Comparison of ENCODE assay signal across 8 mouse cellular contexts in the genomic region with DNA sequence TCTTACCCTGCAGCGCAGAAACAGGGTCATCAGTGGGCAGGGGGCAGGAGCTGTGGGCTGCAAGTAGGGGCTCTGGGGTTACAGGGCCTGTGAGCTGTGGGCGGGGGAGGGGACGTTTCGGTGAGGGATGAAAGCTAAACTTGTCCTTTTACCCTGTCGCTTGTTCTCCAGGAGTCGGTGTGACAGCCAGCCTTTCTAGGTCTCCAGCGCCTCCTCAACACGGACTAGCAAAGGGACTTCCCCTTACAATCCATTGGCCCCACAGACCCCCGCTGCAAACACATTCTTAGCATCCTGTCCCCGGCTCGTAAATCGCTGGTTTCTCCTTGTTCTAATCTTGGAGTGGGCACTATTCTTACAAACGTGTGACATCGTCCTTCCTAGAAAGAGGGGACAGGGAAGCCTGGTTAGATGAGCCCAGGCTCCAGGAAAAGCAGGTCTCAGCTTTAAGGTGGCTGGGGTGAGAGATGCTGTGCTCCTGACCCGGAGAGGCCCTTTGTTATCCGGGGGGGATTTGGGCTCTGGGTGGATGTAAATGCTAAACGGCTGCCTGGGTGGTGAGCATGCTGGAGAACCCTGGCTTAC. TPM values are rescaled to one million over a fixed set of nuclear protein-coding genes. Genes with fewer than 3 reads are reported as not detected.
DNase-seq lines count a peak whose midpoint lies in the region; ATAC-seq lines count a peak whose summit lies in the region.

No protein-coding gene starts in this region.

- H3K36me3 ChIP-seq in heart, embryonic 12.5 days: no peaks in the 10 kb centered on the region
- H3K36me3 ChIP-seq in limb, embryonic 11.5 days (ENCODE audit: control insufficient read depth, insufficient read depth, low read length): no peaks in the 10 kb centered on the region

- H3K4me2 ChIP-seq in heart, embryonic 12.5 days: peak overlapping the region; percentile 58
- H3K4me2 ChIP-seq in limb, embryonic 11.5 days (ENCODE audit: low read depth, severe bottlenecking): peak overlapping the region; percentile 34

- H3K4me1 ChIP-seq in heart, embryonic 12.5 days (replicated peaks): peaks cover 67% of the 10 kb centered on the region
- peaks cover 57% of the 10 kb centered on the region for H3K4me1 ChIP-seq in limb, embryonic 11.5 days (ENCODE audit: control insufficient read depth, insufficient read depth, low read length)

- WGBS in heart, embryonic 12.5 days: 4% methylated on average over 17 of the region's 17 CpGs
- WGBS in limb, embryonic 11.5 days: 2% methylated on average over 17 of the region's 17 CpGs

- no peaks in the 10 kb centered on the region for H3K27me3 ChIP-seq in heart, embryonic 12.5 days (replicated peaks)
- H3K27me3 ChIP-seq in limb, embryonic 11.5 days (ENCODE audit: control insufficient read depth, insufficient read depth, low read length): no peaks in the 10 kb centered on the region

- ATAC-seq in heart, embryonic 12.5 days (ENCODE audit: insufficient number of reproducible peaks, low FRiP score): peak; percentile 0; the same call in 1 of the 2 replicates
- ATAC-seq in limb, embryonic 11.5 days (ENCODE audit: insufficient number of reproducible peaks, low FRiP score, low TSS enrichment, low read depth): no peak; the same call in 1 of the 2 replicates

- peak overlapping the region; percentile 45 for H3K9ac ChIP-seq in heart, embryonic 12.5 days
- peak overlapping the region; percentile 49 for H3K9ac ChIP-seq in limb, embryonic 11.5 days (ENCODE audit: low read length)

- peak overlapping the region; percentile 24; the same call in 1 of the 2 replicates for H3K4me3 ChIP-seq in heart, embryonic 12.5 days
- 0 out of 2 replicates have a peak overlapping the region, but pooled peaks have one; percentile 7 for H3K4me3 ChIP-seq in limb, embryonic 11.5 days (ENCODE audit: low read depth, low read length)

- no peaks in the 10 kb centered on the region for H3K9me3 ChIP-seq in heart, embryonic 12.5 days (replicated peaks)
- no peaks in the 10 kb centered on the region for H3K9me3 ChIP-seq in limb, embryonic 11.5 days (ENCODE audit: control insufficient read depth, low read length)

- DNase-seq in cerebellum, adult 11-12 months: peak; percentile 64
- DNase-seq in cerebellum, postnatal 4 days (ENCODE audit: low spot score in 2 of 2): no peak
- DNase-seq in thymus, postnatal 14 days: peak; percentile 44
- no peak for DNase-seq in thymus, adult 18-20 months
- peak; percentile 67 for DNase-seq in limb, embryonic 11.5 days (ENCODE audit: low spot score)
- peak; percentile 50 for DNase-seq in naive thymus-derived CD4-positive, alpha-beta T cell, adult 2 months (ENCODE audit: low read depth)
- no peak for DNase-seq in layer of hippocampus, adult 9-11 months

- H3K27ac ChIP-seq in heart, embryonic 12.5 days (ENCODE audit: poor library complexity, severe bottlenecking): peak overlapping the region; percentile 93
- peak overlapping the region; percentile 85 for H3K27ac ChIP-seq in limb, embryonic 11.5 days (replicated peaks; ENCODE audit: low read depth, low read length)

RNA-seq across cellular contexts. Expression of a gene that starts 7.6 kb away (rescaled TPM):
- 6.4 TPM in 2 replicates for polyA plus RNA-seq in heart, embryonic 12.5 days (2016; fragmentation: Nextera tagmentation; extraction: Ambion mirVana)
- 1.0 and 1.1 TPM in 2 replicates for polyA plus RNA-seq in limb, embryonic 11.5 days (2014; fragmentation: Nextera tagmentation; extraction: Ambion mirVana)

RNA-seq across cellular contexts. Expression of a gene that starts 12.6 kb away (rescaled TPM):
- polyA plus RNA-seq in heart, embryonic 12.5 days (2016; fragmentation: Nextera tagmentation; extraction: Ambion mirVana): 20.3 and 21.4 TPM in 2 replicates
- polyA plus RNA-seq in limb, embryonic 11.5 days (2014; fragmentation: Nextera tagmentation; extraction: Ambion mirVana): 24.6 and 25.6 TPM in 2 replicates

RNA-seq across cellular contexts. Expression of a gene that starts 22.0 kb away (rescaled TPM):
- 31.8 and 33.3 TPM in 2 replicates for polyA plus RNA-seq in heart, embryonic 12.5 days (2016; fragmentation: Nextera tagmentation; extraction: Ambion mirVana)
- 44.9 and 51.1 TPM in 2 replicates for polyA plus RNA-seq in limb, embryonic 11.5 days (2014; fragmentation: Nextera tagmentation; extraction: Ambion mirVana)

RNA-seq across cellular contexts. Expression of a gene that starts 42.3 kb away (rescaled TPM):
- polyA plus RNA-seq in heart, embryonic 12.5 days (2016; fragmentation: Nextera tagmentation; extraction: Ambion mirVana): 27.0 and 29.8 TPM in 2 replicates
- polyA plus RNA-seq in limb, embryonic 11.5 days (2014; fragmentation: Nextera tagmentation; extraction: Ambion mirVana): 16.5 and 17.7 TPM in 2 replicates

RNA-seq across cellular contexts. Expression of a gene that starts 53.5 kb away (rescaled TPM):
- 45.9 and 48.1 TPM in 2 replicates for polyA plus RNA-seq in heart, embryonic 12.5 days (2016; fragmentation: Nextera tagmentation; extraction: Ambion mirVana)
- 68.0 and 69.2 TPM in 2 replicates for polyA plus RNA-seq in limb, embryonic 11.5 days (2014; fragmentation: Nextera tagmentation; extraction: Ambion mirVana)

Comparison
In these comparisons a context has a peak if more than half of its experiments do, and no peak if none do; other contexts are left out.
1. DNase-seq: peak in cerebellum, adult 11-12 months (single experiment), thymus, postnatal 14 days (single experiment), limb, embryonic 11.5 days (single experiment) and naive thymus-derived CD4-positive, alpha-beta T cell, adult 2 months (single experiment); none in cerebellum, postnatal 4 days (0 of 2), thymus, adult 18-20 months (0 of 2) and layer of hippocampus, adult 9-11 months (single experiment).